ENCODE assay signal across 10 mouse cellular contexts in the genomic region with DNA sequence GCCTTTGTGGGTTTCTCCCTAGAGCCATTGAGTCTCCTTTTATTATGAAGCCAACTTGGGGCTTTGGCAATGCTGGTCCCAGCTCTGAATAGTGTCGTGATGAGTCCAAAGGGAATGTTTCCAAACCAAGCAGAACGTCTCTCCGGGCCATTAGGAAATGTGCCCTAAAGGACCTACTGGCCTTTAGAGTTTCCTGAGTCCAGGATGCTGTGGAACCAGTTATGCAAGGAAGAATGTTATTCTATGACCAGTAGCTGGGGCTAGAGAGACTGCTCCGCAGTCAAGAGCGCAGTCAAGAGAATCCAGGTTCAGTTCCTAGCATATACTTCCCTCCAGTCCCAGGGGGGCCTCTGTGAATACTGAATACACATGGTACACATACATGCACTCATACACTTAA. TPM values are rescaled to one million over a fixed set of nuclear protein-coding genes. Genes with fewer than 3 reads are reported as not detected.
A peak's percentile ranks its signal among the peaks of the same experiment; 100 is the strongest.
DNase-seq lines count a peak whose midpoint lies in the region; ATAC-seq lines count a peak whose summit lies in the region.
"Had no signal": no experiment of that assay in that cellular context is flagged by ENCODE, and none has a peak within 500 bp of the region (broad histone marks: within the 10 kb centered on the region; RNA-seq: fewer than 3 reads in every experiment).

No protein-coding gene starts in this region.

- WGBS in forebrain, embryonic 12.5 days = 84% methylated on average over 5 of the region's 5 CpGs
- WGBS in forebrain, embryonic 10.5 days = 79% methylated on average over 5 of the region's 5 CpGs
- WGBS in stomach, embryonic 15.5 days = 48% methylated on average over 5 of the region's 5 CpGs

- H3K4me1 ChIP-seq in forebrain, embryonic 12.5 days = peaks cover 12% of the 10 kb centered on the region
- peaks cover 38% of the 10 kb centered on the region for H3K4me1 ChIP-seq in forebrain, embryonic 10.5 days
- peaks cover 3% of the 10 kb centered on the region; the same call in 1 of the 2 replicates for H3K4me1 ChIP-seq in stomach, embryonic 15.5 days

- no peak for ATAC-seq in forebrain, embryonic 12.5 days (ENCODE audit: low FRiP score)
- peak; percentile 40; the same call in 1 of the 2 replicates for ATAC-seq in stomach, embryonic 15.5 days (ENCODE audit: insufficient read depth, low FRiP score, low read depth)

- no peaks in the 10 kb centered on the region for H3K27me3 ChIP-seq in forebrain, embryonic 12.5 days
- H3K27me3 ChIP-seq in forebrain, embryonic 10.5 days (ENCODE audit: poor library complexity, severe bottlenecking) = no peaks in the 10 kb centered on the region
- no peaks in the 10 kb centered on the region for H3K27me3 ChIP-seq in stomach, embryonic 15.5 days (replicated peaks)

- no peaks in the 10 kb centered on the region for H3K36me3 ChIP-seq in forebrain, embryonic 12.5 days (replicated peaks)
- H3K36me3 ChIP-seq in forebrain, embryonic 10.5 days (replicated peaks) = no peaks in the 10 kb centered on the region
- no peaks in the 10 kb centered on the region for H3K36me3 ChIP-seq in stomach, embryonic 15.5 days

- no peak for DNase-seq in forebrain, embryonic 10.5 days (ENCODE audit: extremely low spot score, low spot score)
- DNase-seq in lung, adult 18-20 months = peak; percentile 47 to 71
- DNase-seq in lung, postnatal 10 days = no peak
- peak; percentile 51 for DNase-seq in kidney, postnatal 14 days
- DNase-seq in cerebellum, postnatal 10 days = no peak
- no peak for DNase-seq in MN1 (ENCODE audit: low spot score)
- DNase-seq: adrenal gland, adult 2 months; cerebellum, adult 8-10 months had no signal

- H3K9me3 ChIP-seq in forebrain, embryonic 12.5 days = no peaks in the 10 kb centered on the region
- no peaks in the 10 kb centered on the region for H3K9me3 ChIP-seq in forebrain, embryonic 10.5 days
- no peaks in the 10 kb centered on the region for H3K9me3 ChIP-seq in stomach, embryonic 15.5 days

- no peak overlapping the region for H3K4me3 ChIP-seq in forebrain, embryonic 12.5 days (replicated peaks)
- no peak overlapping the region for H3K4me3 ChIP-seq in forebrain, embryonic 10.5 days
- H3K4me3 ChIP-seq in stomach, embryonic 15.5 days (replicated peaks) = no peak overlapping the region

- no peak overlapping the region for H3K4me2 ChIP-seq in forebrain, embryonic 12.5 days
- H3K4me2 ChIP-seq in stomach, embryonic 15.5 days = no peak overlapping the region

- no peak overlapping the region for H3K9ac ChIP-seq in forebrain, embryonic 12.5 days
- H3K9ac ChIP-seq in stomach, embryonic 15.5 days = no peak overlapping the region

- 0 out of 2 replicates have a peak overlapping the region, but pooled peaks have one; percentile 5 for H3K27ac ChIP-seq in forebrain, embryonic 12.5 days
- no peak overlapping the region for H3K27ac ChIP-seq in forebrain, embryonic 10.5 days
- no peak overlapping the region for H3K27ac ChIP-seq in stomach, embryonic 15.5 days

RNA-seq across cellular contexts. Expression of a gene that starts 23.9 kb away (rescaled TPM):
- polyA plus RNA-seq in forebrain, embryonic 12.5 days (2016; fragmentation: Nextera tagmentation; extraction: Ambion mirVana) = 6.6 and 7.3 TPM in 2 replicates
- 10.6 and 12.2 TPM in 2 replicates for polyA plus RNA-seq in forebrain, embryonic 10.5 days (2016; fragmentation: Nextera tagmentation; extraction: Ambion mirVana)
- 22.4 and 25.7 TPM in 2 replicates for polyA plus RNA-seq in stomach, embryonic 15.5 days (2015; fragmentation: Nextera tagmentation; extraction: Ambion mirVana)

Comparison
In these comparisons a context has a peak if more than half of its experiments do, and no peak if none do; other contexts are left out.
1. DNase-seq: peak in lung, adult 18-20 months (2 of 2) and kidney, postnatal 14 days (single experiment); none in forebrain, embryonic 10.5 days (single experiment), lung, postnatal 10 days (single experiment), cerebellum, postnatal 10 days (0 of 2) and MN1 (single experiment).